Mouse (Mus musculus): ENCODE measurements around the gene Gal3st2.

DNA sequence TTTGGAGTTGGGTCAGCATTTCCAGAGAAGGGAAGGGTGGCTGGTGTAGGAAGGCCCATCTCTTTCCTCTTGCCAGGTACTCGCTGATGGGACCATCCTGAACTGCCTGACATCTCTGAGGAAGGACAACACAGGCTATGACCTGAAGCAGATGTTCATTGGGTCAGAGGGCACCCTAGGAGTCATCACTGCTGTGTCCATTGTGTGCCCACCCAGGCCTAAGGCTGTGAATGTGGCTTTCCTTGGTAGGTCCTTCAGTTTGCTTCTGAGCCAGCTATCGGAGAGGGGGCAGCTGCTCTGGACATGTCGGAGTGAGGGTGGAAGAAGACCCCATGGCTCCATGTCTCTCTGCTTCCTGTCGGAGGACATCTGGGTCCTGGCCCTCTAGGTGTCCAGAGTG is 25.9 kb upstream of the Gal3st2 start:
- TF ChIP-seq CTCF (IDR thresholded peaks at IDR 0.05 in 2 of 3, conservative IDR thresholded peaks at IDR 0.05 in 1 of 3; ENCODE audit: control insufficient read depth in 1 of 3, insufficient read depth in 1 of 3, low read depth in 2 of 3, low read length in 3 of 3, poor library complexity in 1 of 3, severe bottlenecking in 1 of 3) (no peak), NELFE (IDR thresholded peaks at IDR 0.05; ENCODE audit: low read depth, low read length) (no peak), POLR2A (IDR thresholded peaks at IDR 0.05; ENCODE audit: control insufficient read depth in 1 of 2, insufficient read depth in 1 of 2, low read depth in 1 of 2, low read length in 2 of 2, poor library complexity in 1 of 2) (no peak)
